Mouse (Mus musculus): ENCODE data around the gene Gm17617.

- TF ChIP-seq ELF1 (IDR thresholded peaks at IDR 0.05; ENCODE audit: low read depth, low read length) (no peak), CTCF (conservative IDR thresholded peaks at IDR 0.05 in 1 of 2, IDR thresholded peaks at IDR 0.05 in 1 of 2; ENCODE audit: low read depth in 2 of 2, low read length in 2 of 2) (no peak), USF1 (IDR thresholded peaks at IDR 0.05; ENCODE audit: low read depth, low read length) (no peak), TBP (conservative IDR thresholded peaks at IDR 0.05; ENCODE audit: low read depth, low read length) (no peak), USF2 (conservative IDR thresholded peaks at IDR 0.05; ENCODE audit: low read depth, low read length) (no peak), POLR2A (IDR thresholded peaks at IDR 0.05; ENCODE audit: low read depth, low read length) (no peak), SIN3A (IDR thresholded peaks at IDR 0.05; ENCODE audit: low read length) (no peak), IRF4 (IDR thresholded peaks at IDR 0.05; ENCODE audit: low read depth, low read length) (no peak), BHLHE40 (IDR thresholded peaks at IDR 0.05; ENCODE audit: low read depth, low read length) (no peak), TCF12 (IDR thresholded peaks at IDR 0.05; ENCODE audit: low read depth, low read length) (no peak)
These were observed 30.2 kb upstream of the Gm17617 start for GRCm38 (mm10) chr13:55163553-55163952.

Data from CH12.LX (cell line).